Mouse (Mus musculus) MEL (cell line): Measurements from ENCODE around the gene Dennd4c. TPM values are rescaled to one million over a fixed set of nuclear protein-coding genes. Genes with fewer than 3 reads are reported as not detected.

Experiments used
- DNase-seq: peaks from one replicate; pipeline ENCODE4 v3.0.0; 2011; ENCODE audit warnings: low read depth, low spot score
- H3K27ac ChIP-seq: 2 replicates; pipeline ENCODE4 v1.5.1; 2012; ENCODE audit warnings: low read depth, mild to moderate bottlenecking, control low read depth, low read length, moderate library complexity; ENCODE audit not compliant: control insufficient read depth
- H3K27me3 ChIP-seq, 2 experiments: fragments of 150-350 bp in 1 of 2; sonication (generic) in 1 of 2; 2 replicates each; pipeline ENCODE4 v1.6.1; 2012; ENCODE audit warnings: low read length in 2 of 2, mild to moderate bottlenecking in 2 of 2, improper control_type of control experiment in 1 of 2, moderate library complexity in 1 of 2; ENCODE audit not compliant: insufficient read depth in 2 of 2, control insufficient read depth in 1 of 2
- H3K36me3 ChIP-seq, 2 experiments: 2 replicates each; pipeline ENCODE4 v1.6.1; 2012 to 2014; ENCODE audit warnings: low read length in 2 of 2, improper control_type of control experiment in 1 of 2, inconsistent platforms in 1 of 2, mild to moderate bottlenecking in 1 of 2; ENCODE audit not compliant: insufficient read depth in 2 of 2, control insufficient read depth in 1 of 2
- H3K4me1 ChIP-seq, 2 experiments: fragments of 150-350 bp in 1 of 2; sonication (generic) in 1 of 2; 2 replicates each; pipeline ENCODE4 v1.6.1; 2012; ENCODE audit warnings: low read length in 2 of 2, improper control_type of control experiment in 1 of 2, mild to moderate bottlenecking in 1 of 2; ENCODE audit not compliant: insufficient read depth in 2 of 2, control insufficient read depth in 1 of 2
- H3K4me3 ChIP-seq, 2 experiments: fragments of 150-350 bp in 1 of 2; sonication (generic) in 1 of 2; 2 replicates each; pipeline ENCODE4 v1.5.1; 2012; ENCODE audit warnings: low read depth in 2 of 2, low read length in 2 of 2, mild to moderate bottlenecking in 2 of 2, moderate library complexity in 2 of 2, control low read depth in 1 of 2, improper control_type of control experiment in 1 of 2; ENCODE audit not compliant: control insufficient read depth in 1 of 2, insufficient read depth in 1 of 2
- H3K79me2 ChIP-seq: 2 replicates; pipeline ENCODE4 v1.6.1; 2012; ENCODE audit warnings: mild to moderate bottlenecking, low read length, moderate library complexity; ENCODE audit not compliant: control insufficient read depth, poor library complexity, insufficient read depth
- H3K9ac ChIP-seq: 2 replicates; pipeline ENCODE4 v1.6.1; 2012; ENCODE audit warnings: low read depth, mild to moderate bottlenecking, control low read depth, low read length, moderate library complexity; ENCODE audit not compliant: control insufficient read depth, poor library complexity, severe bottlenecking
- H3K9me3 ChIP-seq: fragments of 150-350 bp; sonication (generic); replicated peaks from 2 replicates; pipeline ENCODE4 v1.6.1; 2012; ENCODE audit warnings: mild to moderate bottlenecking, low read length, improper control_type of control experiment, moderate library complexity; ENCODE audit not compliant: insufficient read depth
- CTCF ChIP-seq, 3 experiments: IDR thresholded peaks in 2 of 3; conservative IDR thresholded peaks in 1 of 3; 2 replicates each; pipeline ENCODE4 v1.5.1; 2011 to 2012; ENCODE audit warnings: low read length in 3 of 3, low read depth in 2 of 3, mild to moderate bottlenecking in 2 of 3, improper control_type of control experiment in 1 of 3, inconsistent platforms in 1 of 3, mixed read lengths in 1 of 3, moderate library complexity in 1 of 3; ENCODE audit not compliant: control insufficient read depth in 1 of 3, insufficient read depth in 1 of 3, poor library complexity in 1 of 3, severe bottlenecking in 1 of 3
- E2F4 ChIP-seq: IDR thresholded peaks from 2 replicates; pipeline ENCODE4 v1.6.1; 2011; ENCODE audit warnings: low read depth, low read length, improper control_type of control experiment, borderline replicate concordance
- ETS1 ChIP-seq: IDR thresholded peaks from 2 replicates; pipeline ENCODE4 v1.6.1; 2012; ENCODE audit warnings: low read depth, mild to moderate bottlenecking, inconsistent platforms, low read length, improper control_type of control experiment, moderate library complexity
- GABPA ChIP-seq: IDR thresholded peaks from 2 replicates; pipeline ENCODE4 v1.6.1; 2012; ENCODE audit warnings: low read depth, mild to moderate bottlenecking, inconsistent platforms, low read length, improper control_type of control experiment, moderate library complexity
- JUND ChIP-seq: IDR thresholded peaks from 2 replicates; pipeline ENCODE4 v1.6.1; 2011; ENCODE audit warnings: low read depth, mild to moderate bottlenecking, improper control_type of control experiment, low read length
- KAT2A ChIP-seq: conservative IDR thresholded peaks from 2 replicates; pipeline ENCODE4 v1.6.1; 2012; ENCODE audit warnings: low read depth, low read length, improper control_type of control experiment, inconsistent platforms
- MAX ChIP-seq: IDR thresholded peaks from 2 replicates; pipeline ENCODE4 v1.6.1; 2011; ENCODE audit warnings: low read length, improper control_type of control experiment
- MYB ChIP-seq: IDR thresholded peaks from 2 replicates; pipeline ENCODE4 v1.6.1; 2011; ENCODE audit warnings: mild to moderate bottlenecking, low read depth, low read length, improper control_type of control experiment
- MYC ChIP-seq: IDR thresholded peaks from 2 replicates; pipeline ENCODE4 v1.6.1; 2011; ENCODE audit warnings: low read depth, mild to moderate bottlenecking, low read length, improper control_type of control experiment, moderate library complexity
- NRF1 ChIP-seq: IDR thresholded peaks from 2 replicates; pipeline ENCODE4 v1.6.1; 2014; ENCODE audit warnings: low read depth, mild to moderate bottlenecking, inconsistent platforms, low read length, improper control_type of control experiment, moderate library complexity; ENCODE audit not compliant: poor library complexity, insufficient read depth, severe bottlenecking
- POLR2A ChIP-seq, 2 experiments: IDR thresholded peaks; 2 replicates each; pipeline ENCODE4 v1.6.1; 2011 to 2012; ENCODE audit warnings: low read length in 2 of 2, mild to moderate bottlenecking in 2 of 2, control low read depth in 1 of 2, improper control_type of control experiment in 1 of 2, low read depth in 1 of 2, moderate library complexity in 1 of 2; ENCODE audit not compliant: control insufficient read depth in 1 of 2, insufficient read depth in 1 of 2, poor library complexity in 1 of 2
- RAD21 ChIP-seq: IDR thresholded peaks from 2 replicates; pipeline ENCODE4 v1.6.1; 2011; ENCODE audit warnings: mild to moderate bottlenecking, low read depth, low read length, improper control_type of control experiment
- SIN3A ChIP-seq: IDR thresholded peaks from 2 replicates; pipeline ENCODE4 v1.6.1; 2012; ENCODE audit warnings: low read length, improper control_type of control experiment, inconsistent platforms
- SMC3 ChIP-seq: IDR thresholded peaks from 2 replicates; pipeline ENCODE4 v1.6.1; 2011; ENCODE audit warnings: low read depth, low read length, improper control_type of control experiment
- TAL1 ChIP-seq: IDR thresholded peaks from 2 replicates; pipeline ENCODE4 v1.6.1; 2012; ENCODE audit warnings: mild to moderate bottlenecking, inconsistent platforms, low read length, moderate library complexity, mixed read lengths
- TBP ChIP-seq: IDR thresholded peaks from 2 replicates; pipeline ENCODE4 v1.8.0; 2011; ENCODE audit warnings: low read depth, low read length, improper control_type of control experiment
- TCF12 ChIP-seq: IDR thresholded peaks from 2 replicates; pipeline ENCODE4 v1.6.1; 2014; ENCODE audit warnings: low read depth, mild to moderate bottlenecking, inconsistent platforms, low read length, improper control_type of control experiment, moderate library complexity
- USF1 ChIP-seq: IDR thresholded peaks from 2 replicates; pipeline ENCODE4 v1.6.1; 2014; ENCODE audit warnings: low read depth, mild to moderate bottlenecking, inconsistent platforms, low read length, improper control_type of control experiment, moderate library complexity
- USF2 ChIP-seq, 2 experiments: IDR thresholded peaks; 2 replicates each; pipeline ENCODE4 v1.6.1; 2011 to 2012; ENCODE audit warnings: improper control_type of control experiment in 2 of 2, low read length in 2 of 2, borderline replicate concordance in 1 of 2, inconsistent platforms in 1 of 2, low read depth in 1 of 2, mild to moderate bottlenecking in 1 of 2; ENCODE audit not compliant: insufficient read depth in 1 of 2
- ZC3H11A ChIP-seq: IDR thresholded peaks from 2 replicates; pipeline ENCODE4 v1.6.1; 2012; ENCODE audit warnings: low read depth, mild to moderate bottlenecking, inconsistent platforms, low read length, improper control_type of control experiment
- ZMIZ1 ChIP-seq: IDR thresholded peaks from 2 replicates; pipeline ENCODE4 v1.6.1; 2012; ENCODE audit warnings: low read depth, mild to moderate bottlenecking, inconsistent platforms, low read length, improper control_type of control experiment, moderate library complexity
- polyA plus RNA-seq, 2 experiments: library from polyadenylated mRNA; stranded (reverse) in 1 of 2; unstranded in 1 of 2; fragments of >175 nt in 1 of 2; fragments of >200 nt in 1 of 2; gene quantifications; 2 replicates each; pipeline versions ENCODE4 v1.2.1 to v1.2.4; 2012; ENCODE audit warnings: low replicate concordance in 2 of 2, low read depth in 1 of 2; ENCODE audit not compliant: insufficient read length in 2 of 2, insufficient read depth in 1 of 2, missing spikeins in 1 of 2
- total RNA-seq: library from RNA; depleted of rRNA; stranded (reverse); fragments of 300-350 nt; gene quantifications from 2 replicates; pipeline ENCODE4 v1.2.3, GENCODE M21; 2012

Gene Dennd4c
- total and polyA plus RNA-seq, 3 experiments = 11.3 to 24.6 (median 15.5) TPM

GRCm38 (mm10) chr4:86884945-86885344 is 136.6 kb downstream of the Dennd4c start:
- Histone ChIP-seq H3K4me3 (no peak overlapping the region), H3K9me3 (no peaks in the 10 kb centered on the region), H3K27me3 (0 out of 4 replicates have a peak, but pooled peaks cover 0 to 1% of the 10 kb centered on the region in 2 experiments), H3K9ac (no peak overlapping the region), H3K36me3 (peaks cover 0 to 2% of the 10 kb centered on the region in 2 experiments; a peak in 1 of 4 replicates), H3K79me2 (no peaks in the 10 kb centered on the region), H3K4me1 (peaks cover 0 to 7% of the 10 kb centered on the region in 2 experiments; a peak in 1 of 4 replicates), H3K27ac (no peak overlapping the region)
- DNase-seq = peak; percentile 71
- TF ChIP-seq GABPA (no peak), CTCF (IDR thresholded peaks at IDR 0.05 in 2 of 3, conservative IDR thresholded peaks at IDR 0.05 in 1 of 3; ENCODE audit: control insufficient read depth in 1 of 3, insufficient read depth in 1 of 3, low read depth in 2 of 3, low read length in 3 of 3, poor library complexity in 1 of 3, severe bottlenecking in 1 of 3) (peak; percentile 33 to 61 (median 53)), SIN3A (no peak), TAL1 (no peak), MAX (no peak), RAD21 (peak; percentile 11; the same call in 1 of the 2 replicates), SMC3 (no peak; the same call in 1 of the 2 replicates), JUND (no peak)

- H3K27ac ChIP-seq = peak overlapping the region; percentile 52
- H3K79me2 ChIP-seq = no peaks in the 10 kb centered on the region
- peak overlapping the region; percentile 57 to 61 for H3K4me3 ChIP-seq
- H3K9ac ChIP-seq = peak overlapping the region; percentile 54
- H3K9me3 ChIP-seq = no peaks in the 10 kb centered on the region
- H3K36me3 ChIP-seq = peaks cover 0 to 2% of the 10 kb centered on the region in 2 experiments; a peak in 1 of 4 replicates
- no peak for TF ChIP-seq NRF1
- TF ChIP-seq TAL1 = no peak
- no peak for TF ChIP-seq MYB
- no peak for TF ChIP-seq E2F4
- TF ChIP-seq USF1 = no peak
- TF ChIP-seq MYC = no peak
- no peak for TF ChIP-seq ETS1
- TF ChIP-seq JUND = no peak
- no peak for TF ChIP-seq TCF12
- TF ChIP-seq ZC3H11A = no peak
- TF ChIP-seq SMC3 = no peak
- TF ChIP-seq KAT2A = no peak
- no peak for TF ChIP-seq POLR2A (IDR thresholded peaks at IDR 0.05; ENCODE audit: control insufficient read depth in 1 of 2, insufficient read depth in 1 of 2, low read depth in 1 of 2, low read length in 2 of 2, poor library complexity in 1 of 2)
- no peak for TF ChIP-seq ZMIZ1
- no peak for TF ChIP-seq TBP
- no peak for TF ChIP-seq USF2 (IDR thresholded peaks at IDR 0.05; ENCODE audit: borderline replicate concordance in 1 of 2, insufficient read depth in 1 of 2, low read depth in 1 of 2, low read length in 2 of 2)
- TF ChIP-seq, all 39 proteins: peak for 0
- DNase-seq = no peak
- 0 out of 4 replicates have a peak, but pooled peaks cover 0 to 1% of the 10 kb centered on the region in 2 experiments for H3K27me3 ChIP-seq
- peaks cover 0 to 7% of the 10 kb centered on the region in 2 experiments; a peak in 1 of 4 replicates for H3K4me1 ChIP-seq
These were observed 137.4 kb downstream of the Dennd4c start for GRCm38 (mm10) chr4:86885790-86886159.
